Mouse (Mus musculus): ENCODE results near the gene Map2k3. TPM values are rescaled to one million over a fixed set of nuclear protein-coding genes. Genes with fewer than 3 reads are reported as not detected.

Map2k3 gene
- polyA plus RNA-seq, 1 experiment, result 22.9 TPM

- peaks cover 34% of the 10 kb centered on the region for H3K4me1 ChIP-seq (ENCODE audit: control insufficient read depth, insufficient read depth, insufficient read length, low read length)
- H3K4me3 ChIP-seq (ENCODE audit: insufficient read depth, low read depth, low read length), result peak overlapping the region; percentile 3
Measured at GRCm38 (mm10) chr11:60935326-60935974, 3.6 kb downstream of the Map2k3 start.

GRCm38 (mm10) chr11:60935975-60936373, 4.1 kb downstream of the Map2k3 start:
- peak overlapping the region; percentile 83 for H3K27ac ChIP-seq (replicated peaks; ENCODE audit: low read depth, low read length)
- peaks cover 34% of the 10 kb centered on the region for H3K4me1 ChIP-seq (ENCODE audit: control insufficient read depth, insufficient read depth, insufficient read length, low read length)
- H3K4me3 ChIP-seq (ENCODE audit: insufficient read depth, low read depth, low read length), result peak overlapping the region; percentile 3; the same call in 1 of the 2 replicates

More at GRCm38 (mm10) chr11:60935326-60935974, 3.6 kb downstream of the Map2k3 start:
- H3K27ac ChIP-seq (replicated peaks; ENCODE audit: low read depth, low read length), result peak overlapping the region; percentile 83

- Histone ChIP-seq H3K27ac (replicated peaks; ENCODE audit: low read depth, low read length) (no peak overlapping the region), H3K4me1 (ENCODE audit: control insufficient read depth, insufficient read depth, insufficient read length, low read length) (peaks cover 34% of the 10 kb centered on the region), H3K4me3 (ENCODE audit: insufficient read depth, low read depth, low read length) (no peak overlapping the region)
Measured at GRCm38 (mm10) chr11:60937611-60938010, 5.8 kb downstream of the Map2k3 start.

DNA sequence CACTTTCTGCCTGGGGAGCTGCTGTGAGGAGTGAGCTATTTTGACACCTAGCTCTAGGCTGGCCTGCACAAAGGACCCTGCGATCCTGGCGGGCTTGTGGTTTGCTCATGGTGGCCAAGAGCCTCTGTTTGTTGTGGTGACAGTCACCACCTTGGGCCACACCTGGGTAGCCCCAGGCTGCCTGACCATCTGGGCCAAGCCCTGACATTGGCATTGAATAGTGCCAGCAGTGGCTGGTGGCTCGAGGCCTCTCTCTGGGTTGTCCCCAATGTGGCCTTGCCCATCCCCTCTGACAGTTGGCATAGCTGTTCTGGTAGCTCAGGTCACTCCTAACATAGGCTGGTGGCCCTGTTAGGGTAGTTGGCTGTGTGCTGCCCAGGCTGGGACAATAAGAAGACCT, 7.7 kb downstream of the Map2k3 start:
- Histone ChIP-seq H3K4me1 (ENCODE audit: control insufficient read depth, insufficient read depth, insufficient read length, low read length) (peaks cover 23% of the 10 kb centered on the region), H3K4me3 (ENCODE audit: insufficient read depth, low read depth, low read length) (no peak overlapping the region), H3K27ac (replicated peaks; ENCODE audit: low read depth, low read length) (no peak overlapping the region)

- H3K27ac ChIP-seq (replicated peaks; ENCODE audit: low read depth, low read length), result no peak overlapping the region
- H3K4me3 ChIP-seq (ENCODE audit: insufficient read depth, low read depth, low read length), result no peak overlapping the region
- peaks cover 15% of the 10 kb centered on the region for H3K4me1 ChIP-seq (ENCODE audit: control insufficient read depth, insufficient read depth, insufficient read length, low read length)
Measured at GRCm38 (mm10) chr11:60940501-60940900, 8.7 kb downstream of the Map2k3 start.

GRCm38 (mm10) chr11:60941370-60941769, 9.5 kb downstream of the Map2k3 start:
- H3K27ac ChIP-seq (replicated peaks; ENCODE audit: low read depth, low read length), result no peak overlapping the region
- peaks cover 7% of the 10 kb centered on the region for H3K4me1 ChIP-seq (ENCODE audit: control insufficient read depth, insufficient read depth, insufficient read length, low read length)
- H3K4me3 ChIP-seq (ENCODE audit: insufficient read depth, low read depth, low read length), result no peak overlapping the region

- H3K27ac ChIP-seq (replicated peaks; ENCODE audit: low read depth, low read length), result no peak overlapping the region
- H3K4me3 ChIP-seq (ENCODE audit: insufficient read depth, low read depth, low read length), result no peak overlapping the region
- H3K4me1 ChIP-seq (ENCODE audit: control insufficient read depth, insufficient read depth, insufficient read length, low read length), result no peaks in the 10 kb centered on the region; the same call in 1 of the 2 replicates
Measured at GRCm38 (mm10) chr11:60942263-60943015, 10.6 kb downstream of the Map2k3 start.

DNA sequence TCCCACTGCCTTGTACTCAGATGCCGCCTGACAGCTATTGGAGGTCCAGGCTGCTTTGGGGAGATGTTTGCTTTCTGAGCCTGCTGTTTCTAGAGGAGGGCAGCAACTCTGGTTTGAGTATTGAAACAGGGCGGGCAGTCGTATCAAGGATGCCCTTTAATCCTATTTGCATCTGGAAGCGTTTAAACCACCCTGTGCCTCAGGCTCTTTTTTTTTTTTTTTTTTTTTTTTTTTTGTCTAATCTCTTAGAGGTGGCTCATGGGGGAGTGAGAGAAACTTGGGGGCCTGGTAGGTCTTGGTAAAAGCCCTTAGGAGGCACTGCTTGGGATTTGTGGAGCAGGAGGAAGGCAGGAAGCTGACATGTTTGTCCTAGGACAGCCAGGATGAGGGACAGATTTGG, 13.2 kb downstream of the Map2k3 start:
- Histone ChIP-seq H3K4me3 (ENCODE audit: insufficient read depth, low read depth, low read length) (no peak overlapping the region), H3K4me1 (ENCODE audit: control insufficient read depth, insufficient read depth, insufficient read length, low read length) (no peaks in the 10 kb centered on the region; the same call in 1 of the 2 replicates), H3K27ac (replicated peaks; ENCODE audit: low read depth, low read length) (no peak overlapping the region)

DNA sequence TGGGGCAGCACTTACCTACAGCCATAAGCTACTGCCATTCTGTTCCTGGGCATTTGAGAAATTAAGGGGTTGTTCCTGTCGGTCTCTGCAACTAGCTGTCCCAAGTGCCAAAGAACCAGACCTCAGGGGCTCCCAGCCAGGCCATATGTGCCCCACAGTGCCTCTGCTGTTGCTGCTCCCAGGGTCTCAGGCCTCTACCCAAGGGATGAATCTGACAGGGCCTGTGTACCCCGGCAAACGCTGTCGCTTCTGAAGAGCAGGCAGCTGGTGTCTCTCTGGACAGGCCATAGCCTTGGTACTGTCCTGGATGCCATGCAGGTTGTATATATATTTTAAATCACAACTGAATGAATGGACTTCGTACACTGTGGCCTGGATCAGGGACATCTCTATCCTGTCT, 20.1 kb downstream of the Map2k3 start:
- Histone ChIP-seq H3K4me1 (ENCODE audit: control insufficient read depth, insufficient read depth, insufficient read length, low read length) (no peaks in the 10 kb centered on the region), H3K27ac (replicated peaks; ENCODE audit: low read depth, low read length) (no peak overlapping the region), H3K4me3 (ENCODE audit: insufficient read depth, low read depth, low read length) (no peak overlapping the region)

- no peak overlapping the region for H3K4me3 ChIP-seq (ENCODE audit: insufficient read depth, low read depth, low read length)
- no peak overlapping the region for H3K27ac ChIP-seq (replicated peaks; ENCODE audit: low read depth, low read length)
- H3K4me1 ChIP-seq (ENCODE audit: control insufficient read depth, insufficient read depth, insufficient read length, low read length), result no peaks in the 10 kb centered on the region
Measured at GRCm38 (mm10) chr11:60952362-60952761, 20.5 kb downstream of the Map2k3 start.

GRCm38 (mm10) chr11:60952986-60953385, 21.2 kb downstream of the Map2k3 start:
- Histone ChIP-seq H3K4me3 (ENCODE audit: insufficient read depth, low read depth, low read length) (no peak overlapping the region), H3K4me1 (ENCODE audit: control insufficient read depth, insufficient read depth, insufficient read length, low read length) (no peaks in the 10 kb centered on the region), H3K27ac (replicated peaks; ENCODE audit: low read depth, low read length) (no peak overlapping the region)

DNA sequence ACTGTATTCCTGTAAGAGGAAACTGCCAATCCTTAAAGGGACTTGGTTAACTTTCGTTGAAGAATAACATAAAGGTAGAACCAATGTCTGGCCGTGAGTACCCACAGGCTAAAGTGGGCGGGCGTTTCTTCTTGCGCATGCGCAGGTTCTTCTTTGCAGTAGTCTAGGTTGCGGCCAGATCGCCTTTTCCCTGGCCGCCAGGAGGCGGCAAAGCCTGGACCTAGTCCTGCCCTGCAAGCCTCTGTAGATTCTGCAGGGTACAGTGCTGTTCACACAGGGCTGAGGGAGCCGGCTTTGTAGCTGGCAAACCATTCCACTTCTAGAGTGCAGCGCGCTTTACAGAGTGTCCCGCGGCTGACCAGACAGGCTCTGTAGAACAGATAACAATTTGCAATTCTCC, 22.0 kb downstream of the Map2k3 start:
- Histone ChIP-seq H3K27ac (replicated peaks; ENCODE audit: low read depth, low read length) (no peak overlapping the region), H3K4me3 (ENCODE audit: insufficient read depth, low read depth, low read length) (no peak overlapping the region)

DNA sequence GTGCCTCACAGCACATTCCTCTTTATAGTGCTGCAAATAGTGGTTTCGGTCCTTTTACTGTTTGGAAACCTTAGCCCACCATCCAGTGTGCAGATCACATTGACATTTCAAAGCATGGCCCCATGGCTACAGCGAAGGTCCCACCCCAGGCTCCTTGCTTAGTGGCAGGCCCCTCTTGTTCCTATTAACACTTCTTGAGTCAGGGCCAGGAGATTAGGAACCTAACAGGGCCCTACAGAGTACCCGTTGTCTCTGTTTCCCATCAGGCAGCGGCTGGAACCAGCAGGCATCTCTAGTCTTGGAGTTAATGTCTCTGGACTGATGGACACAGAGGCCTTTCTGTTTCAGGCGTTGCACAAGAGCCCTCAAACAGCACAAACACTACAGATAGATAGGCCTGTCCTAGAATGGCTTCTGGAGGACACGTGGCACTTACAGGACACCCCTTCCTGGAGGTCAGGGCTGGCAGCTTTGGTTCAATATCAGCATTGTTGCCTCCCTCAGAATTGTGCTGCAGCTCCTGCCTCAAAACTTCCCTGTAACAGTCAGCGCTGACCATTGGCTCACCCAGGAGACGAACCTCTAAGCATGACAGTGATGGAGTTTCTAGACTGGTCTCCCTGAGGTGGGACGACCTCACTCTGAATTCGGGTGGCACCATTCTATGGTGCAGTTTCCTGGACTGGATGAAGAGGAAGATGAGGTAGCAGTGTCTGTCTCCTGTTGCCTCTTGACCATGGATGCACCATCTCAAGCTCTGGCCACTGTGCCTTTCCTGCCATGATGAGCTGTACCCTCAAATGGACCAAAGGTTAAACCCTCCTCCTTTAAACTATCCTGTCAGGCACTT, 22.6 kb downstream of the Map2k3 start:
- no peak overlapping the region for H3K4me3 ChIP-seq (ENCODE audit: insufficient read depth, low read depth, low read length)
- no peaks in the 10 kb centered on the region for H3K4me1 ChIP-seq (ENCODE audit: control insufficient read depth, insufficient read depth, insufficient read length, low read length)
- no peak overlapping the region for H3K27ac ChIP-seq (replicated peaks; ENCODE audit: low read depth, low read length)

More for the DNA sequence above, 22.0 kb downstream of the Map2k3 start:
- H3K4me1 ChIP-seq (ENCODE audit: control insufficient read depth, insufficient read depth, insufficient read length, low read length), result no peaks in the 10 kb centered on the region

DNA sequence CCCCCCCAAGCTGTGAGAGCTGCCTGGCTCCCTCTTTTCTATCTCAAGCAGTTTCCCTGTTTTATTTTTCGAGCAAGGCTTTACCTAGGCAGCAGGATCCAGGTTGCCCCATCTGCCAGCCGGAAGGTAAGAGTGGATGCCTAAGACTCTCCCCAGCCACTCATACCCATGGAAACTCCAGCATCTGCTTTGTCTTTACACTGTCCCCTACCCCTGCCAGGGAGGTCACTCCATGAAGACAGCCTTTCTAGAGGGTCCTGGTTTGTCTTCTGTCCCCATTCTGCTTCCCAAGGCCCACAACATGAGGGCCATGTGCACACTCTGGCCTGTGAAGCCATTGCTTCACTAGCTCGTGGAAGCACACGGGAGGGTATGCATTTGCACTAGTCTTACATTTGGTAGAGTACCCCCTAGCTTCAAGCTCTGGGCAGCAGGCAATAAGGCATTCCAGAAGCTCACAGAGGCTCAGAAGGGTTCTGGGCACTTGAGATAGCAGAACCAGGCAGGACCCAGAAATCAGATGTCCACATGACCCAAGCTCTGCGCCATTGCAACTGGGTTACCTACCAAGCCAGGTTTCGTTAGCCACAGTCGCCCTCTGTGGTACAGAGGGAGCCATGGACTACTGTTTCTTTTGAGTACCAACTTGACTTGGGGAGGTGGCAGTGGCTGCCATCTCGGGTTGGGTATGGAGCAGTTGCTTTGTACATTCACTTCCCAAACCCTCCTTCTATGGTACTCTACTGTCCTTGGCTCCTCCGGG, 24.0 kb downstream of the Map2k3 start:
- H3K4me3 ChIP-seq (ENCODE audit: insufficient read depth, low read depth, low read length), result no peak overlapping the region
- H3K4me1 ChIP-seq (ENCODE audit: control insufficient read depth, insufficient read depth, insufficient read length, low read length), result no peaks in the 10 kb centered on the region
- H3K27ac ChIP-seq (replicated peaks; ENCODE audit: low read depth, low read length), result no peak overlapping the region

Measured in brown adipose tissue, adult 24 weeks (tissue).